Mouse (Mus musculus) lung, postnatal 0 days (tissue): ENCODE measurements around the gene Mark2. TPM values are rescaled to one million over a fixed set of nuclear protein-coding genes. Genes with fewer than 3 reads are reported as not detected.

ENCODE experiments used
- ATAC-seq: fragments of 200-750 bp; cut with Nextera tagmentation; 2 replicates; pipeline ENCODE4 v1.8.0; 2017; ENCODE audit warnings: moderate library complexity
- DNase-seq: peaks from one replicate; pipeline ENCODE4 v3.0.0-alpha.2; 2016; ENCODE audit warnings: low spot score
- H3K27ac ChIP-seq: fragments of 300-500 bp; sonication (generic); 2 replicates; pipeline ENCODE4 v1.5.1; 2014; ENCODE audit warnings: antibody characterized with exemption, mild to moderate bottlenecking, low read length, mixed read lengths
- H3K27me3 ChIP-seq: fragments of 300-500 bp; sonication (generic); replicated peaks from 2 replicates; pipeline ENCODE4 v1.6.1; 2014; ENCODE audit warnings: low read length, mixed read lengths; ENCODE audit not compliant: insufficient read depth
- H3K36me3 ChIP-seq: fragments of 300-500 bp; sonication (generic); 2 replicates; pipeline ENCODE4 v1.6.1; 2014; ENCODE audit warnings: low read length, mixed read lengths; ENCODE audit not compliant: insufficient read depth
- H3K4me1 ChIP-seq: fragments of 300-500 bp; sonication (generic); 2 replicates; pipeline ENCODE4 v1.6.1; 2014; ENCODE audit warnings: antibody characterized with exemption, low read depth, low read length, mixed read lengths; ENCODE audit not compliant: insufficient read depth
- H3K4me2 ChIP-seq: fragments of 300-500 bp; sonication (generic); replicated peaks from 2 replicates; pipeline ENCODE4 v1.6.1; 2014; ENCODE audit warnings: low read depth, mild to moderate bottlenecking, low read length, moderate library complexity, mixed read lengths
- H3K4me3 ChIP-seq: fragments of 300-500 bp; sonication (generic); 2 replicates; pipeline ENCODE4 v1.5.1; 2014; ENCODE audit warnings: low read depth, low read length
- H3K9ac ChIP-seq: fragments of 300-500 bp; sonication (generic); replicated peaks from 2 replicates; pipeline ENCODE4 v1.6.1; 2014; ENCODE audit warnings: low read depth, mild to moderate bottlenecking
- H3K9me3 ChIP-seq: fragments of 300-500 bp; sonication (generic); 2 replicates; pipeline ENCODE4 v1.6.1; 2016; ENCODE audit warnings: low read length, mixed read lengths
- CTCF ChIP-seq: IDR thresholded peaks from 2 replicates; pipeline ENCODE4 v1.5.1; 2016; ENCODE audit warnings: antibody characterized with exemption, mild to moderate bottlenecking
- EP300 ChIP-seq: IDR thresholded peaks from 2 replicates; pipeline ENCODE4 v1.6.1; 2016; ENCODE audit warnings: antibody characterized with exemption, mild to moderate bottlenecking, control low read depth
- WGBS: fragments of 180-500 bp; shearing (Covaris S2); extraction: QIAGEN DNeasy Blood & Tissue Kit; methylation state at CpG from one replicate; pipeline ENCODE4 v1.1.7; 2014; 5-methylcytosine and 5-hydroxymethylcytosine counted together
- polyA plus RNA-seq: library from polyadenylated mRNA; unstranded; fragments of >200 nt; fragmentation: Nextera tagmentation; extraction: Ambion mirVana; gene quantifications from 2 replicates; pipeline ENCODE4 v1.2.1, GENCODE M21; 2015

Gene Mark2
- polyA plus RNA-seq, 1 experiment from 2014 or later: 29.8 TPM

DNA sequence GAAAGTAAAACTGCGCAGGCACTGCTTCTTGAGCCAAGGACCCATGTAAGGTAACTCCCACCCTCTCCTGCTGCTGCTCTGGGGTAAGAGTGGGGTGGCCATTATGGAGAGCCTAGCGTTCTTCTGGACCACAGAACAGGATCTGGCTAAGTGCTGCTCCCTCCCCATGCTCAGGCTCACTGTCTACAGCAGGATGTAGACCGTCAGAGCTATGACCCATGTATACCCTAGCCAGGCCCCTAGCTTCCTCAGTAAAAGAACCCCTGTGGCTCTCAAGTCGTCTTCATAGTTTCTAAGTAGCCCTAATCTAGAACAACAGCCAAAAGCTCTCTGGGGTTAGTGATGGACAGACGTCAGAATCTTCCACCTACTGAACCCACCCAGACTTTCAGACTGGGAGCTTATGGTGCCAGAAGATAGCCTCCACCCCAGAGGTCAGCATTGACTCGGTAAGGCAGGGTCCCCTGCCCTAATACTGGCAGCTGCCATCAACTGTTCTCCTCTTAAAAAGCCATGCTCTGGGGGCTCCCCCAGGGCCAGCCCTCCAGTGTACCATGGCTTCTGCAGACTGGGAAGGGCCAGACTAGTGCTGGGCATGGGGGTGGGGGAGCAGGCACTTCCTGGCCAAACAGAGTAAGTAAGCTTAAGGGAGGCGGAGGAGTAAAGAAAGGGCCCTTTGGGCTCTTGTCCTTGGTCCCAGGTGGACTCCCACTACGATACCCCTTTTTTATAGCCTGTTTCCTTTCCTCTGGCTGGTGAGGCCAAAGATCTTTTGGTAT is 47.4 kb downstream of the Mark2 start:
- Histone ChIP-seq H3K9ac (0 out of 2 replicates have a peak overlapping the region, but pooled peaks have one; percentile 10), H3K4me1 (peaks cover 20% of the 10 kb centered on the region), H3K27ac (peak overlapping the region; percentile 87), H3K4me2 (peak overlapping the region; percentile 40), H3K9me3 (no peaks in the 10 kb centered on the region), H3K4me3 (peak overlapping the region; percentile 12; the same call in 1 of the 2 replicates), H3K36me3 (no peaks in the 10 kb centered on the region), H3K27me3 (no peaks in the 10 kb centered on the region)
- 48% methylated on average over 8 of the region's 8 CpGs for WGBS
- no peak for DNase-seq
- ATAC-seq: no peak
- TF ChIP-seq CTCF: no peak
- TF ChIP-seq EP300: no peak

DNA sequence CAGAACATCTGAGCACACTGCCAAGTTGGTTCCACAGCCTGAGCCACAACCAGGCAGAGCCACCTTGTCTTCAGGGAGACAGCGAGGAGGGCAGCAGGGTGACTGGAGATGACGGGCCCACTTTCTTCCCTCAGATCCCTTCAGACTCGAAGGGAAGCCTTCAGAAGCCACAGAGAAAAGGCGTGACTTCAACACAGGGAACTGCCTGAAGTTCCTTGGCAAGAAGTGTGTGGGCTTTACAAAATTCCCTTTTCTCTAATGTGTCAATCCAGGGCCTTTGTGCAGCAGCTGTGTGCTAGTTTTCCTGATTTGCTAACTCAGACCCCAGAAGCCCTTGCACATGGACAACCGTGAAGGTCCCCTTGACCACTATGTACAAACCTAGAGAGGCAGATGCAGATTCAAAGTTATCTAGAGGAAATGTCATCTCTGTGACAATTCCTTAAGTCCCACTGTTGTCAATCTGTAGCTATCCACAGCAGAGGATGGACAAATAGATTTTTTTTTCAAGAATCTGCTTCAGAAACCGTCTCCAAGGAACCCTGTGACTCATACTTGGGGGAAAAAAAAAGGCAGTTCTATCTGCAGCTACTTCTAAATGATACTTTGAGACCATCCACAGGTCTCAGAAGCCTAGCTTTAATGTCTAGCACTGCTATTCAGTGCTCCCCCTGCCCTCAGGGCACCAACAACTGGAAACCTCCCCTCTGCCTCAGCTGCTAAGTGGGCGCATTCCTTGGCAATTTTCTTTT is 49.5 kb downstream of the Mark2 start:
- ATAC-seq (no peak), DNase-seq (no peak)
- Histone ChIP-seq H3K27me3 (no peaks in the 10 kb centered on the region), H3K36me3 (no peaks in the 10 kb centered on the region), H3K9me3 (no peaks in the 10 kb centered on the region), H3K9ac (no peak overlapping the region), H3K4me2 (no peak overlapping the region), H3K4me3 (no peak overlapping the region), H3K4me1 (peaks cover 24% of the 10 kb centered on the region), H3K27ac (no peak overlapping the region)
- 78% methylated on average over 7 of the region's 7 CpGs for WGBS
- TF ChIP-seq CTCF (no peak), EP300 (no peak)

- H3K4me3 ChIP-seq: no peak overlapping the region
- no peak overlapping the region for H3K27ac ChIP-seq
- TF ChIP-seq CTCF (no peak), EP300 (no peak)
- H3K27me3 ChIP-seq: no peaks in the 10 kb centered on the region
- H3K36me3 ChIP-seq: peaks cover 16% of the 10 kb centered on the region
- no peak for ATAC-seq
- H3K4me2 ChIP-seq: no peak overlapping the region
- peaks cover 19% of the 10 kb centered on the region for H3K4me1 ChIP-seq
- H3K9me3 ChIP-seq: no peaks in the 10 kb centered on the region
- WGBS: 8% methylated on average over 2 of the region's 2 CpGs
- H3K9ac ChIP-seq: no peak overlapping the region
- peak; percentile 54 for DNase-seq
Measured at GRCm38 (mm10) chr19:7289767-7290166, 51.9 kb downstream of the Mark2 start.

- Histone ChIP-seq H3K9me3 (no peaks in the 10 kb centered on the region), H3K27me3 (no peaks in the 10 kb centered on the region), H3K4me3 (no peak overlapping the region), H3K4me2 (no peak overlapping the region), H3K9ac (no peak overlapping the region), H3K4me1 (peaks cover 9% of the 10 kb centered on the region), H3K36me3 (peaks cover 31% of the 10 kb centered on the region), H3K27ac (no peak overlapping the region)
- DNase-seq: no peak
- WGBS: 71% methylated on average over 3 of the region's 3 CpGs
- TF ChIP-seq CTCF: no peak
- no peak for TF ChIP-seq EP300
- ATAC-seq: no peak
Measured at GRCm38 (mm10) chr19:7288288-7288687, 53.4 kb downstream of the Mark2 start.

DNA sequence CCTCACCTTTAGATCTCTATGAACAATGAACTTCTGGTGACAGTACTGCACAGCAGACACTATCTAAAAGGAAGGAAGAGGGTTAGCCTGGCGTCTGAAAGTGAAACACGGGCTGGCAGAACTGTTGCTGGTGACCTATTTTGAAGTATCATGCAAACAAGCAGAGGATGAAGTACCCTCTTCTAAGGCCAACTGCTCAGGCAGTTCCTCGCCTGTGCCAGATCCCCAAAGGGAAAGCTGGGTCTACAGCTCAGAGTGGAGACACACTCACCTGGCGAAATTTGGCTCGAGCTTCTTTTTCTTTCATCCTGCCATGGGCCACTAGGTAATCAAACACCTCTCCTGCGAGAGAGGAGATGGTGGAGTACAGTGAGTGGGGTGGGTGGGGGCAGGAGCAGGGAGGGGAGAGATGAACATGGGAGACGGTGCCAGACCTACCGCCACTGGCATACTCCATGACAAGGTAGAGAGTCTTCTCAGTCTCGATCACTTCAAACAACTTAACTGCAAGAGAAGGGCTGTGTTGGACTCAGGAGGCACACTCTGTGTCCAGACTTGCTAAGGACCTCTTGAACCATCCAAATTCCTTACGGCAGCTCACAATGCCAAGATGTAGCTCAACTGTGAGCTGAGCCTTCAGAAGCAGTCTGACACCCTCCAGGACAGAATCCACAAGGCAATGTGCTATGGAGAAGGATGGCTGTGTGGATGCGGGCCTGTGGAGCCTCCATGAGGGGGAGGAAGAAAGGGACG is 54.9 kb downstream of the Mark2 start:
- Histone ChIP-seq H3K36me3 (peaks cover 45% of the 10 kb centered on the region), H3K27me3 (no peaks in the 10 kb centered on the region), H3K4me1 (0 out of 2 replicates have a peak, but pooled peaks cover 3% of the 10 kb centered on the region), H3K9ac (no peak overlapping the region), H3K4me3 (no peak overlapping the region), H3K9me3 (no peaks in the 10 kb centered on the region), H3K27ac (peak overlapping the region; percentile 43; the same call in 1 of the 2 replicates), H3K4me2 (no peak overlapping the region)
- ATAC-seq: peak; percentile 80
- no peak for TF ChIP-seq EP300
- TF ChIP-seq CTCF: no peak
- DNase-seq: peak; percentile 69
- WGBS: 58% methylated on average over 12 of the region's 12 CpGs
